Mouse (Mus musculus) intestine, postnatal 0 days (tissue): ENCODE measurements at regions not wholly inside any gene's neighbourhood (a gene's known extent, or its start where the extent isn't known, plus 50 kb on each side); places are given as distances from the start of the nearest gene placed in this dataset.
A peak's percentile ranks its signal among the peaks of the same experiment; 100 is the strongest.

Experiments used
- ATAC-seq: fragments of 200-750 bp; cut with Nextera tagmentation; 2 replicates; pipeline ENCODE4 v1.8.0; 2017; ENCODE audit warnings: mild to moderate bottlenecking, moderate TSS enrichment, moderate library complexity
- H3K27ac ChIP-seq: fragments of 300-500 bp; sonication (generic); 2 replicates; pipeline ENCODE4 v1.5.1; 2014; ENCODE audit warnings: mild to moderate bottlenecking, low read depth, low read length, moderate library complexity
- H3K27me3 ChIP-seq: fragments of 300-500 bp; sonication (generic); replicated peaks from 2 replicates; pipeline ENCODE4 v1.6.1; 2014; ENCODE audit warnings: low read length, mixed read lengths; ENCODE audit not compliant: control insufficient read depth, insufficient read depth
- H3K36me3 ChIP-seq: fragments of 300-500 bp; sonication (generic); 2 replicates; pipeline ENCODE4 v1.6.1; 2014; ENCODE audit warnings: mild to moderate bottlenecking, moderate library complexity; ENCODE audit not compliant: control insufficient read depth, insufficient read depth
- H3K4me1 ChIP-seq: fragments of 300-500 bp; sonication (generic); replicated peaks from 2 replicates; pipeline ENCODE4 v1.6.1; 2014; ENCODE audit warnings: antibody characterized with exemption, low read length, mixed read lengths; ENCODE audit not compliant: control insufficient read depth, insufficient read depth
- H3K4me2 ChIP-seq: fragments of 300-500 bp; sonication (generic); replicated peaks from 2 replicates; pipeline ENCODE4 v1.6.1; 2014; ENCODE audit warnings: low read depth, mild to moderate bottlenecking, moderate library complexity
- H3K4me3 ChIP-seq: fragments of 300-500 bp; sonication (generic); 2 replicates; pipeline ENCODE4 v1.5.1; 2014; ENCODE audit warnings: low read depth, low read length
- H3K9ac ChIP-seq: fragments of 300-500 bp; sonication (generic); 2 replicates; pipeline ENCODE4 v1.6.1; 2014; ENCODE audit warnings: mild to moderate bottlenecking, low read depth, low read length
- H3K9me3 ChIP-seq: fragments of 300-500 bp; sonication (generic); 2 replicates; pipeline ENCODE4 v1.6.1; 2016; ENCODE audit warnings: mixed run types; ENCODE audit not compliant: control insufficient read depth
- CTCF ChIP-seq: sonication (generic); IDR thresholded peaks from 2 replicates; pipeline ENCODE4 v1.5.1; 2016; ENCODE audit warnings: low read depth, mild to moderate bottlenecking, control low read depth, antibody characterized with exemption, moderate library complexity
- WGBS: fragments of 180-500 bp; shearing (Covaris S2); extraction: QIAGEN DNeasy Blood & Tissue Kit; methylation state at CpG from one replicate; pipeline ENCODE4 v1.1.7; 2014; 5-methylcytosine and 5-hydroxymethylcytosine counted together

- no peaks in the 10 kb centered on the region for H3K27me3 ChIP-seq
- no peak overlapping the region for H3K4me2 ChIP-seq
- no peak overlapping the region for H3K4me3 ChIP-seq
- no peaks in the 10 kb centered on the region for H3K4me1 ChIP-seq
- H3K27ac ChIP-seq: no peak overlapping the region
- no peak for TF ChIP-seq CTCF
- no peak overlapping the region for H3K9ac ChIP-seq
- H3K9me3 ChIP-seq: no peaks in the 10 kb centered on the region
- no peak for ATAC-seq
- WGBS: 91% methylated on average over 3 of the region's 3 CpGs
- no peaks in the 10 kb centered on the region for H3K36me3 ChIP-seq
Measured at GRCm38 (mm10) chr2:61267706-61268105, 304.7 kb upstream of the Rbms1 start.

- no peaks in the 10 kb centered on the region for H3K4me1 ChIP-seq
- no peaks in the 10 kb centered on the region for H3K36me3 ChIP-seq
- no peaks in the 10 kb centered on the region for H3K27me3 ChIP-seq
- no peak overlapping the region for H3K9ac ChIP-seq
- no peak overlapping the region for H3K4me3 ChIP-seq
- H3K4me2 ChIP-seq: no peak overlapping the region
- no peaks in the 10 kb centered on the region for H3K9me3 ChIP-seq
- WGBS: 64% methylated on average over 9 of the region's 9 CpGs
- ATAC-seq: no peak
- H3K27ac ChIP-seq: no peak overlapping the region
- TF ChIP-seq CTCF: no peak
Measured at GRCm38 (mm10) chr2:61250068-61250800, 287.2 kb upstream of the Rbms1 start.

DNA sequence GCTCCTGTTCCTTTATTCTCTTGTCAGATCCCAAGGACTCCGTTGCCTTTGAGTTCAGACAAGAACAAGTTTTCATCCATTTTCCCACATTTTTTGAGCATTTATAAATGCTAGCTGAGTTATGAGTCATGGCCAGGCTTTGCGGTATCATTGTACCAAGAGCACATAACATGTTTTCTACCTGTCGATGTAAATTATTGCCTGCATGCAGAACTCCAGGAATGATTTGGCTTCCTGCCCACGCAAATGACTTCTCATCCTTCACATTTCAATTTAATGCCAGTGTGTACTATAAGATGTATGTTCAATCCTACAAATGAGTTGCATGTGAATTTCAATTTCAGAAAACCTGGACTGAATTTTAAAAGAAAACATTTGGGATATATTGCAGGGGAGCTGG is 285.0 kb upstream of the Rbms1 start:
- TF ChIP-seq CTCF: no peak
- H3K27ac ChIP-seq: no peak overlapping the region
- H3K27me3 ChIP-seq: no peaks in the 10 kb centered on the region
- H3K9ac ChIP-seq: no peak overlapping the region
- no peak overlapping the region for H3K4me2 ChIP-seq
- no peaks in the 10 kb centered on the region for H3K36me3 ChIP-seq
- no peaks in the 10 kb centered on the region for H3K4me1 ChIP-seq
- no peak for ATAC-seq
- H3K9me3 ChIP-seq: no peaks in the 10 kb centered on the region
- no peak overlapping the region for H3K4me3 ChIP-seq
- 82% methylated on average over 4 of the region's 4 CpGs for WGBS

DNA sequence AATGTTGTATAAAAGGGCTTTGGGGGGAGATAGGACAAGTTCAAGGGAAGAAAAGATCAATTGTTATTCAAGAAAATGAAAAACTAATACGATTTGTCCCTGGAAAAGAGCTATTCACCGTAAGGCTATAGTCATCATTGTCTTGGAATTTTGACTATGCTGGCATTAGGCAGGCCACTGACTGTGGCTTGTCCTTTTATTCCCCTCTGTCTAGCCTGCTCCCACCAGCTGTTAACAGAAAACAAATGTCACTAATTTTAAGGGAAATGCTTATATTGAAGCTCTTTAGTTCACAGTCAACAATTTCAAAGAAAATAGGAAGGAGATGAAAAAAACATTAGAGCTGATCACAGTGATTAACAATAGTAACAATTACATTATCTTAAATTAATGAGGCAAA is 284.3 kb upstream of the Rbms1 start:
- no peaks in the 10 kb centered on the region for H3K27me3 ChIP-seq
- H3K4me1 ChIP-seq: no peaks in the 10 kb centered on the region
- 75% methylated on average over 2 of the region's 2 CpGs for WGBS
- H3K9me3 ChIP-seq: no peaks in the 10 kb centered on the region
- no peaks in the 10 kb centered on the region for H3K36me3 ChIP-seq
- H3K27ac ChIP-seq: no peak overlapping the region
- H3K4me2 ChIP-seq: no peak overlapping the region
- no peak overlapping the region for H3K4me3 ChIP-seq
- ATAC-seq: no peak
- no peak overlapping the region for H3K9ac ChIP-seq
- TF ChIP-seq CTCF: no peak

DNA sequence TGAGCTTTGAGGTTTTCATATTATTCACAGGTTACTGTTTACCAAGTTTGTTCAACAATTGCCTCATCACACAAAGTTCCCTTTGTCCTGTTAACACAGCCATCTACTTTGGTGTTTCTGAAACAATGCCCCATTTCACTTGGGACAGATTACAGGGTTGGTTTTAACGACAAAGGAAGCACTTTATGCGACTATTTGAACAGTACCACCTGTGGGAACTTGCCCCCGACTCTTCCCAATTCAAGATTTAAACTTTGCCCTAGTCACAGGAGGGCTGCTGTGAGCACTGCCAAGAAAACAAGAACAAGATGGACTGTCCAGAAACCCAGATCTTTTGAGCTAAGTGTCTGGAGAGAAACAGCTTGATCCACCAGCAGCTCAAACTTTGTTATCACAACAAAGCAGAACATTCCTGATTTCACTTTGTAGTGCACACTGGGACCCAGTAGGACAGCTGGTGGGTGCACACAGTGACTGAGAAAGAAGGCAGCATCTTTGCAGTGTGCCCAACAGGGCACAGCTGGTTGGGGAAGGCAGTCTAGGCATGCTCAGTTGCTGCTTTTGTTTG is 283.8 kb upstream of the Rbms1 start:
- Histone ChIP-seq H3K36me3 (no peaks in the 10 kb centered on the region), H3K27me3 (no peaks in the 10 kb centered on the region), H3K4me3 (no peak overlapping the region), H3K4me2 (no peak overlapping the region), H3K9me3 (no peaks in the 10 kb centered on the region), H3K27ac (no peak overlapping the region), H3K4me1 (no peaks in the 10 kb centered on the region), H3K9ac (no peak overlapping the region)
- no peak for TF ChIP-seq CTCF
- 11% methylated on average over 3 of the region's 3 CpGs for WGBS
- peak; percentile 57 for ATAC-seq

GRCm38 (mm10) chr2:61245526-61245925 is 282.5 kb upstream of the Rbms1 start:
- no peaks in the 10 kb centered on the region for H3K9me3 ChIP-seq
- no peak overlapping the region for H3K4me2 ChIP-seq
- no peaks in the 10 kb centered on the region for H3K36me3 ChIP-seq
- no peak overlapping the region for H3K27ac ChIP-seq
- peak; percentile 38; the same call in 1 of the 2 replicates for ATAC-seq
- no peaks in the 10 kb centered on the region for H3K27me3 ChIP-seq
- H3K9ac ChIP-seq: no peak overlapping the region
- no peak overlapping the region for H3K4me3 ChIP-seq
- H3K4me1 ChIP-seq: no peaks in the 10 kb centered on the region
- 42% methylated on average over 7 of the region's 7 CpGs for WGBS
- TF ChIP-seq CTCF: no peak
